Mouse (Mus musculus) liver, embryonic 15.5 days (tissue): ENCODE results near the gene Gm14226. TPM values are rescaled to one million over a fixed set of nuclear protein-coding genes. Genes with fewer than 3 reads are reported as not detected.

ENCODE experiments used
- ATAC-seq: fragments of 200-750 bp; cut with Nextera tagmentation; 2 replicates; pipeline ENCODE4 v1.8.0; 2017; ENCODE audit warnings: moderate number of reproducible peaks, mild to moderate bottlenecking, moderate library complexity; ENCODE audit not compliant: insufficient read depth
- H3K27ac ChIP-seq: fragments of 300-500 bp; sonication (generic); replicated peaks from 2 replicates; pipeline ENCODE4 v1.5.1; 2015; ENCODE audit warnings: mild to moderate bottlenecking, inconsistent platforms
- H3K27me3 ChIP-seq: fragments of 300-500 bp; sonication (generic); 2 replicates; pipeline ENCODE4 v1.6.1; 2015; ENCODE audit warnings: mild to moderate bottlenecking, inconsistent platforms
- H3K36me3 ChIP-seq: fragments of 300-500 bp; sonication (generic); replicated peaks from 2 replicates; pipeline ENCODE4 v1.6.1; 2015; ENCODE audit warnings: moderate library complexity, mild to moderate bottlenecking, inconsistent platforms
- H3K4me1 ChIP-seq: fragments of 300-500 bp; sonication (generic); replicated peaks from 2 replicates; pipeline ENCODE4 v1.6.1; 2015; ENCODE audit warnings: inconsistent platforms
- H3K4me2 ChIP-seq: fragments of 300-500 bp; sonication (generic); 2 replicates; pipeline ENCODE4 v1.6.1; 2015; ENCODE audit warnings: moderate library complexity, mild to moderate bottlenecking, inconsistent platforms
- H3K4me3 ChIP-seq: fragments of 300-500 bp; sonication (generic); replicated peaks from 2 replicates; pipeline ENCODE4 v1.5.1; 2015; ENCODE audit warnings: mild to moderate bottlenecking, inconsistent platforms
- H3K9ac ChIP-seq: fragments of 300-500 bp; sonication (generic); 2 replicates; pipeline ENCODE4 v1.6.1; 2015; ENCODE audit warnings: moderate library complexity, mild to moderate bottlenecking, inconsistent platforms
- H3K9me3 ChIP-seq: fragments of 300-500 bp; sonication (generic); replicated peaks from 2 replicates; pipeline ENCODE4 v1.6.1; 2016; ENCODE audit warnings: inconsistent platforms
- WGBS: fragments of 180-500 bp; shearing (Covaris S2); methylation state at CpG from one replicate; pipeline ENCODE4 v1.1.7; 2015; ENCODE audit warnings: mixed read lengths; ENCODE audit not compliant: insufficient replicate concordance; 5-methylcytosine and 5-hydroxymethylcytosine counted together
- polyA plus RNA-seq: library from polyadenylated mRNA; unstranded; fragments of >200 nt; fragmentation: Nextera tagmentation; extraction: Ambion mirVana; gene quantifications from 2 replicates; pipeline ENCODE4 v1.2.1, GENCODE M21; 2015

Gm14226 gene
- polyA plus RNA-seq, 1 experiment from 2014 or later, result 0.32 TPM

GRCm38 (mm10) chr2:155073347-155073746, 55.3 kb downstream of the Gm14226 start:
- ATAC-seq, result peak; percentile 8; the same call in 1 of the 2 replicates
- H3K4me3 ChIP-seq, result peak overlapping the region; percentile 77
- peak overlapping the region; percentile 84 for H3K9ac ChIP-seq
- no peaks in the 10 kb centered on the region for H3K9me3 ChIP-seq
- H3K36me3 ChIP-seq, result peaks cover 3% of the 10 kb centered on the region
- H3K4me2 ChIP-seq, result peak overlapping the region; percentile 96
- H3K4me1 ChIP-seq, result peaks cover 52% of the 10 kb centered on the region
- WGBS, result 8% methylated on average over 3 of the region's 3 CpGs
- 0 out of 2 replicates have a peak, but pooled peaks cover 3% of the 10 kb centered on the region for H3K27me3 ChIP-seq
- peak overlapping the region; percentile 89 for H3K27ac ChIP-seq

GRCm38 (mm10) chr2:155073978-155074765, 56.1 kb downstream of the Gm14226 start, which contains the start of gene Ahcy:
Ahcy (minus strand) TSS chr2:155074497.
- Histone ChIP-seq H3K4me2 (peak within 1 kb of the TSS; percentile 96), H3K4me1 (peaks cover 52% of the 10 kb centered on the region), H3K27ac (peak within 1 kb of the TSS; percentile 89), H3K9ac (peak within 1 kb of the TSS; percentile 84), H3K36me3 (no peaks in the 10 kb centered on the region; the same call in 1 of the 2 replicates), H3K9me3 (no peaks in the 10 kb centered on the region), H3K27me3 (0 out of 2 replicates have a peak, but pooled peaks cover 3% of the 10 kb centered on the region), H3K4me3 (peak within 1 kb of the TSS; percentile 77)
- under 1% methylated on average over 56 of the region's 56 CpGs for WGBS
- peak; percentile 92 for ATAC-seq

- no peak for ATAC-seq
- Histone ChIP-seq H3K27ac (peak overlapping the region; percentile 89), H3K27me3 (0 out of 2 replicates have a peak, but pooled peaks cover 3% of the 10 kb centered on the region), H3K4me1 (peaks cover 52% of the 10 kb centered on the region), H3K9ac (peak overlapping the region; percentile 84), H3K36me3 (no peaks in the 10 kb centered on the region), H3K9me3 (no peaks in the 10 kb centered on the region), H3K4me2 (peak overlapping the region; percentile 96), H3K4me3 (peak overlapping the region; percentile 77)
- WGBS, result 14% methylated on average over 12 of the region's 12 CpGs
Observed at GRCm38 (mm10) chr2:155074766-155075330, 56.8 kb downstream of the Gm14226 start.

- Histone ChIP-seq H3K4me3 (no peak overlapping the region), H3K9ac (no peak overlapping the region), H3K4me1 (peaks cover 47% of the 10 kb centered on the region), H3K27me3 (0 out of 2 replicates have a peak, but pooled peaks cover 3% of the 10 kb centered on the region), H3K9me3 (no peaks in the 10 kb centered on the region), H3K27ac (no peak overlapping the region), H3K36me3 (no peaks in the 10 kb centered on the region), H3K4me2 (peak overlapping the region; percentile 96; the same call in 1 of the 2 replicates)
- no peak for ATAC-seq
- WGBS, result 62% methylated on average over 6 of the region's 6 CpGs
Observed at GRCm38 (mm10) chr2:155075649-155076048, 57.6 kb downstream of the Gm14226 start.

Other genes with a start within 250 kb of the Gm14226 start
- gene Gm14214, start 248.2 kb upstream of the Gm14226 start, polyA plus RNA-seq, result not detected in 2 replicates
- 23.6 and 24.9 TPM in 2 replicates for gene Raly, start 227.2 kb upstream of the Gm14226 start, polyA plus RNA-seq
- 0.32 TPM in 1 of 2 replicates, not detected in the other for gene a, start 226.9 kb upstream of the Gm14226 start, polyA plus RNA-seq
- 48.1 and 59.3 TPM in 2 replicates for gene Eif2s2, start 125.3 kb upstream of the Gm14226 start, polyA plus RNA-seq
- gene Ahcy, start 56.2 kb downstream of the Gm14226 start, polyA plus RNA-seq, result 63.1 and 74.4 TPM in 2 replicates
- 16.0 and 17.2 TPM in 2 replicates for gene Itch, start 115.2 kb downstream of the Gm14226 start, polyA plus RNA-seq
- gene Dynlrb1, start 218.3 kb downstream of the Gm14226 start, polyA plus RNA-seq, result 117 and 119 TPM in 2 replicates